Mouse (Mus musculus): ENCODE measurements around the gene Tspan4. TPM values are rescaled to one million over a fixed set of nuclear protein-coding genes. Genes with fewer than 3 reads are reported as not detected.
A peak's percentile ranks its signal among the peaks of the same experiment; 100 is the strongest.

Gene Tspan4
- total and polyA plus RNA-seq, 2 experiments = 66.9 to 135 TPM

DNA sequence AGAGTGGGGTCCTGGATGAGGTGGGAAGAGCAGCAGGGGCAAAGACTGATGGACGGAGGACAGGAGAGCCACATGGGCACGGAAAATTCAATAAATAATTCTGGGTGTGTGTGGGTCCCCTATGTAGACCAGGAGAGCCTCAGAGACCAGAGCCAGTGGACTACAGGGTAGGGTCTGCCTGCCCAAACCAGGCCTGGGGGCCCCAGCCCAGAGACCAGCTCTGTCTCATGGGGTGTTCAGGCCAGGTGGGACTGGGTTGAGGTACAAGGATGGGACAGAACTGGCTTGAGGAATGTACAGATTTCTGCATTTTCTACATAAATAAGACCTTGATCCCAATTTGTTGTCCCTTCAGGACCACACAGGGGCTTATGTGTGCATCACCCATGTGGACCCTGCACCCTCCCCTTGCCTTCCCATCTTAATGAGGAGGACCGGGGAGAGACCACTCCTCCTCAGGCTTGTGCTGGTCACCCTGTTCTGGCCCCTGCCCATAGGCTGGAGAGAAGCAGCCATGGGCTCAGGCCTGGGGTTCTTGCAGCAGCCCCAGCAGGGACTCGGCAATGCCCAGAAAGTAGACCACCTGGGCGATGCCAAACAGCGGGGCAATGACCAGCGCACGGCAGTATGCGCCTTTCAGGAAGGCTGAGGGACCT lies 44.3 kb upstream of the Tspan4 start:
- H3K4me1 ChIP-seq (ENCODE audit: control insufficient read depth, insufficient read depth, low read length) = peaks cover 17% of the 10 kb centered on the region
- H3K27ac ChIP-seq (replicated peaks; ENCODE audit: insufficient read depth, low read depth, low read length) = no peak overlapping the region
- 90% methylated on average over 9 of the region's 9 CpGs for WGBS
- H3K36me3 ChIP-seq (ENCODE audit: control insufficient read depth, insufficient read depth, low read length) = peaks cover 9% of the 10 kb centered on the region; the same call in 1 of the 2 replicates
- no peaks in the 10 kb centered on the region; the same call in 1 of the 2 replicates for H3K79me2 ChIP-seq (ENCODE audit: control insufficient read depth, insufficient read depth, low read length)
- H3K27me3 ChIP-seq (ENCODE audit: control insufficient read depth, insufficient read depth, low read length) = no peaks in the 10 kb centered on the region
- TF ChIP-seq POLR2A (IDR thresholded peaks at IDR 0.05; ENCODE audit: extremely low read depth, insufficient read depth, low read length) = no peak
- no peak for TF ChIP-seq CTCF (IDR thresholded peaks at IDR 0.05; ENCODE audit: low read depth, low read length)
- no peak overlapping the region for H3K9ac ChIP-seq (ENCODE audit: low read depth, low read length)
- H3K4me3 ChIP-seq (ENCODE audit: insufficient read depth, low read depth, low read length) = no peak overlapping the region
- DNase-seq (ENCODE audit: extremely low read depth, low read depth, low spot score) = no peak

GRCm38 (mm10) chr7:141431434-141432185 lies 43.4 kb upstream of the Tspan4 start:
- no peak for DNase-seq (ENCODE audit: extremely low read depth, low read depth, low spot score)
- Histone ChIP-seq H3K4me1 (ENCODE audit: control insufficient read depth, insufficient read depth, low read length) (peaks cover 23% of the 10 kb centered on the region), H3K4me3 (ENCODE audit: insufficient read depth, low read depth, low read length) (no peak overlapping the region), H3K9ac (ENCODE audit: low read depth, low read length) (peak overlapping the region; percentile 67), H3K79me2 (ENCODE audit: control insufficient read depth, insufficient read depth, low read length) (no peaks in the 10 kb centered on the region; the same call in 1 of the 2 replicates), H3K27me3 (ENCODE audit: control insufficient read depth, insufficient read depth, low read length) (no peaks in the 10 kb centered on the region), H3K27ac (replicated peaks; ENCODE audit: insufficient read depth, low read depth, low read length) (peak overlapping the region; percentile 95), H3K36me3 (ENCODE audit: control insufficient read depth, insufficient read depth, low read length) (peaks cover 9% of the 10 kb centered on the region; the same call in 1 of the 2 replicates)
- TF ChIP-seq CTCF (IDR thresholded peaks at IDR 0.05; ENCODE audit: low read depth, low read length) (no peak), POLR2A (IDR thresholded peaks at IDR 0.05; ENCODE audit: extremely low read depth, insufficient read depth, low read length) (no peak)
- WGBS = 91% methylated on average over 19 of the region's 19 CpGs

- 44% methylated on average over 8 of the region's 8 CpGs for WGBS
- Histone ChIP-seq H3K9ac (ENCODE audit: low read depth, low read length) (peak overlapping the region; percentile 67), H3K27me3 (ENCODE audit: control insufficient read depth, insufficient read depth, low read length) (no peaks in the 10 kb centered on the region), H3K27ac (replicated peaks; ENCODE audit: insufficient read depth, low read depth, low read length) (peak overlapping the region; percentile 95), H3K4me1 (ENCODE audit: control insufficient read depth, insufficient read depth, low read length) (peaks cover 24% of the 10 kb centered on the region), H3K36me3 (ENCODE audit: control insufficient read depth, insufficient read depth, low read length) (peaks cover 9% of the 10 kb centered on the region; the same call in 1 of the 2 replicates), H3K79me2 (ENCODE audit: control insufficient read depth, insufficient read depth, low read length) (no peaks in the 10 kb centered on the region; the same call in 1 of the 2 replicates), H3K4me3 (ENCODE audit: insufficient read depth, low read depth, low read length) (peak overlapping the region; percentile 41)
- peak; percentile 58 for DNase-seq (ENCODE audit: extremely low read depth, low read depth, low spot score)
- TF ChIP-seq CTCF (IDR thresholded peaks at IDR 0.05; ENCODE audit: low read depth, low read length) (no peak), POLR2A (IDR thresholded peaks at IDR 0.05; ENCODE audit: extremely low read depth, insufficient read depth, low read length) (no peak)
Measured at GRCm38 (mm10) chr7:141432186-141432611, 42.8 kb upstream of the Tspan4 start.

DNA sequence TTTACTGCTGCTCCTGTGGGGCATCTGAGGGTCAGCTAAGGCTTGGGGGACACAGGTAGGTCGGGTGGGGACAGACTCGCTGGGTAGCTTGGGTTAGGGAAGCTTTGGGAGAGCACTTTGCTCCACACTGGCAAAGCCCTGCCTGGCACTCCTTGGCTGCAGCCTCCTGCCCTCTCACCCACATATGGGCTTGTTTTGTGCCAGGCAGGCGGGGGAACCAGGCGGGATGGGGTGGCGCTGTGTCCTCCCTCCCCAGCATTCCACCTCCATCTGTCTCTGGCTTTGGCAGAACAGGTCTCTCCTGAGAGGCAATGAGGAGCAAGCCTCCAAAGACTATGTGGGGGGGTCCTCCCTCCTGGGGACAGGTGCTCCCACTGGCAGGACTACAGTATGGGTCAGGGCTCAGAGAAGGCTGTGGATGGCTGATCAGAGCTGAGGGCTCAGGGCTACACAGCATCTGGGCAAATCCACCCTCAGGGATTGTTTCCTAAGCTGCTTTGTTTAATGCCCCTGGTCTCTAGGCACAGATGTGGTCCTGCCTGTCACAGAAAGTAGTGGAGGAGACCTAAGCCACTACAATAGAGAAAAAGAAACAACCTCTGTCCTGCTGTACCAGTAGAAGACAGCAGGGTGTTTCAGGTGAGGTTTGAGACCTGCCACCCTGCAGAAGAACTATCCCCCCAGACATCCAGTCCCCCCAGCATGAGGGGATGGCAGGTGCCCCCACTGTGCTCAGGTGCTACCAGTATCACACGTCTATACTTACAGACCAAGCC lies 42.1 kb upstream of the Tspan4 start:
- Histone ChIP-seq H3K79me2 (ENCODE audit: control insufficient read depth, insufficient read depth, low read length) (no peaks in the 10 kb centered on the region; the same call in 1 of the 2 replicates), H3K4me3 (ENCODE audit: insufficient read depth, low read depth, low read length) (peak overlapping the region; percentile 48), H3K36me3 (ENCODE audit: control insufficient read depth, insufficient read depth, low read length) (peaks cover 9% of the 10 kb centered on the region; the same call in 1 of the 2 replicates), H3K27ac (replicated peaks; ENCODE audit: insufficient read depth, low read depth, low read length) (peak overlapping the region; percentile 95), H3K9ac (ENCODE audit: low read depth, low read length) (peak overlapping the region; percentile 67), H3K27me3 (ENCODE audit: control insufficient read depth, insufficient read depth, low read length) (no peaks in the 10 kb centered on the region), H3K4me1 (ENCODE audit: control insufficient read depth, insufficient read depth, low read length) (peaks cover 24% of the 10 kb centered on the region)
- WGBS = 30% methylated on average over 6 of the region's 6 CpGs
- no peak for TF ChIP-seq CTCF (IDR thresholded peaks at IDR 0.05; ENCODE audit: low read depth, low read length)
- TF ChIP-seq POLR2A (IDR thresholded peaks at IDR 0.05; ENCODE audit: extremely low read depth, insufficient read depth, low read length) = 0 out of 2 replicates have a peak, but pooled peaks have one; percentile 35
- peak; percentile 89 for DNase-seq (ENCODE audit: extremely low read depth, low read depth, low spot score)

GRCm38 (mm10) chr7:141433517-141434400 lies 41.3 kb upstream of the Tspan4 start:
- Histone ChIP-seq H3K79me2 (ENCODE audit: control insufficient read depth, insufficient read depth, low read length) (no peaks in the 10 kb centered on the region; the same call in 1 of the 2 replicates), H3K27me3 (ENCODE audit: control insufficient read depth, insufficient read depth, low read length) (no peaks in the 10 kb centered on the region), H3K27ac (replicated peaks; ENCODE audit: insufficient read depth, low read depth, low read length) (peak overlapping the region; percentile 95), H3K36me3 (ENCODE audit: control insufficient read depth, insufficient read depth, low read length) (peaks cover 9% of the 10 kb centered on the region; the same call in 1 of the 2 replicates), H3K4me1 (ENCODE audit: control insufficient read depth, insufficient read depth, low read length) (peaks cover 24% of the 10 kb centered on the region), H3K9ac (ENCODE audit: low read depth, low read length) (peak overlapping the region; percentile 63), H3K4me3 (ENCODE audit: insufficient read depth, low read depth, low read length) (peak overlapping the region; percentile 48)
- peak; percentile 90 for DNase-seq (ENCODE audit: extremely low read depth, low read depth, low spot score)
- TF ChIP-seq POLR2A (IDR thresholded peaks at IDR 0.05; ENCODE audit: extremely low read depth, insufficient read depth, low read length) = 0 out of 2 replicates have a peak, but pooled peaks have one; percentile 2
- TF ChIP-seq CTCF (IDR thresholded peaks at IDR 0.05; ENCODE audit: low read depth, low read length) = no peak
- WGBS = 22% methylated on average over 15 of the region's 15 CpGs

All from liver, adult 2 months (tissue).